Mouse (Mus musculus): ENCODE measurements around the gene Gm5615.

The Gm5615 gene

DNA sequence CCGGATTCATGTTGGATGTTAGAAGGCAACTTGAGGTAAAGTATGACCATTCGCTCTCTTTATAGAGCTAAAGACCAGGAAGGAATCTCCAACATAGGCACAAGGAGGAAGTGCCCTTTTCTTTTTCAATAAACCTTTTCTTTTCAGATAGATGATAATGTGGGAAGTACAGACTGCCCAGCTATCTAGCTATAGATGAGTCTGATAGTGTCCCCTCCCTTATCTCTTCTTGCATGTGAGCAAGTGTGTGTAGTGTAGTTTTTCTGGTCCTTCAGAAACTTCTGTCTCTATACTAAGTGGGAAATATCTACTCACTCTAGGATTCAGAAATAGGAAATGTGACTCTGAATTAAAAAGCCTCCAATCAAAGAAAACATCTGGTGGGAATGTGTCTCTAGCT, at the start of gene Gm5615:
TSS of gene Gm5615 (minus strand) at position 101 of the 400 bp plus-strand sequence.
- in situ Hi-C loops (cut with MboI; ENCODE audit: low sequenced_read_pairs): no loop called here

DNA sequence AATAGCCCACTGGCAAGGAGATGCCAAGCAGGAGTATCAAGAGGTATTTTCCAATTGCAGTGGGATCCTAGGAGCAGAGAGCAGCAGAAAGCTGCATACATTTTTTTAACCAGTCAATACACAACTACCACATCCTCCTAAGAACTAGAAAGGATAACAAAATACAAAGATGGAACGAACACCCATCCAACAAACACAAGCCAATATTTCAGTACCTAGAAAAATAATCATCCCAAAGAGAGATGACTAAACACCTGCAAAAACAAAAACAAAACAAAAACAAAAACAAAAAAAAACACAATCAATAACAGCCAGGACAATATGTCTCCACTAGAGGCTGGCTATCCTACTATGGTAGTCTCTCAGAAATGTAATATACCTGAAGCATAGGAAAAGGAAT, 40.8 kb upstream of the Gm5615 start, which contains the start of gene Gm17689:
TSS of gene Gm17689 (minus strand) at position 101 of the 400 bp plus-strand sequence.
- in situ Hi-C loops (cut with MboI; ENCODE audit: low sequenced_read_pairs): no loop called here

DNA sequence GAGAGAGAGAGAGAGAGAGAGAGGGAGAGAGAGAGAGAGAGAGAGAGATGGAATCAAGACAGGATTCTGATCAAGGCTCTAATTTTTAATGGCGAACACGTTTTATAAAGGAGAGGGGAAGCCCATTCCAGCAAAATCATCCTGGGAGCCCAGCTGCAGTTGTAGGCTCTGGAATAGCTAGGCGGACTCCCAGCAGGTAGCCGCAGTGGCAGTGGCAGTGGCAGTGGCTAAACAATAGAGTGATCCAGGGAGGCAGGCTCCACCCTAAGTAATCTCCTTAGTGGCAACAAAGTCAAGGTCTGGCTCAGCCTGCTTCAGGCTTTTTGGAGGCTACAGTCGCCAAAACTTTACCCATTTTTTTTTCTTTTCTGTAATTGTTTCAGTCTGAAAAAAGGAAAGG, 37.6 kb downstream of the Gm5615 start:
- in situ Hi-C loops (cut with MboI; ENCODE audit: low sequenced_read_pairs): no loop called here

DNA sequence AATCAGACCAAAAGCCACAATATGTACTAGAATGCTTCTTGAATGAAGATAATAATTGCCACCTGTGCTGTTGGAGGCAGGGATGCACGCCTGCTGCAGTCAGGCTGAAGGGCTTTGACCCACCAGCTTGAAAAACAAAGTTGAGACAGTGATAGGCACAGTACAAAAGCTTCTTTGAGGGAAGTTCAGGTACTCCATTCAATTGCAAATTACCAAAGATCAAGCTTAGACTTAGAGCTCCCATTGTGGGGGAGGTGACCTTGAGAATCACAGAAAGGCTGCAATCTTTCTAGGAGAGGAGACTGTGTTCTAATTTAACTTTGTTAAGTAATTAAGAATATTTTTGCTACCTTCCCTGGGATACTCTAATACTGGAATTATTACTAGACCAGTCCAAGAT, 45.9 kb downstream of the Gm5615 start:
- in situ Hi-C loops (cut with MboI; ENCODE audit: low sequenced_read_pairs): no loop called here

DNA sequence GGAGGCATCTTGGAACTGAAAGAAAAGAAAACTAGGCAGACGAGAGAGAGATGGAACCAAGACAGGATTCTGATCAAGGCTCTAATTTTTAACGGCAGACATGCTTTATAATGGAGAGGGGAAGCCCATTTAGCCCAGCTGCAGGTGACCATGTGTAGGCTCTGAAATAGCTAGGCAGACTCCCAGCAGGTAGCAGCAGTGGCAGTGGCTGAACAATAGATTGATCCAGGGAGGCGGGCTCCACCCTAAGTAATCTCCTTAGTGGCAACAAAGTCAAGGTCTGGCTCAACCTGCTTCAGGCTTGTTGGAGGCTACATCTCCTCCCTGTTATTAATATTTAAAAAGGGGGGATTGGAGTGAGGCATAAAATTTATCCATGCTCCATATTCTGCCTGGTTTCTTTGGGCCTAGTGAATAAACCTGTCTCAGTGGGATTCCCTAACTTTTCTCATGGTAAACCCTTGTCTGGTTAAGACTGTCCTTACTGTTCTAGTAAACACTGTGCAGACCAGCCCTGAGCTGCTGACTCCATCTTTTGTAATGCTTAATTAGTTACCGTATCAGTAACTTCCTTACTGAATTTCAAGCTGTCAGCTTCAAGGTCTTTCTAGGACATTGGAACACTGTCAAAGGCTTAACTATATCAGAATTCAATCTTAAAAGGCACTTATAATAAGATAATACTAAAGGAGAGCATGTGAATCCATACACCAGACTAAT, 47.1 kb downstream of the Gm5615 start:
- in situ Hi-C loops (cut with MboI; ENCODE audit: low sequenced_read_pairs): no loop called here

Data from CH12F3 (cell line).